Mouse (Mus musculus): ENCODE data around the gene Utrn.

DNA sequence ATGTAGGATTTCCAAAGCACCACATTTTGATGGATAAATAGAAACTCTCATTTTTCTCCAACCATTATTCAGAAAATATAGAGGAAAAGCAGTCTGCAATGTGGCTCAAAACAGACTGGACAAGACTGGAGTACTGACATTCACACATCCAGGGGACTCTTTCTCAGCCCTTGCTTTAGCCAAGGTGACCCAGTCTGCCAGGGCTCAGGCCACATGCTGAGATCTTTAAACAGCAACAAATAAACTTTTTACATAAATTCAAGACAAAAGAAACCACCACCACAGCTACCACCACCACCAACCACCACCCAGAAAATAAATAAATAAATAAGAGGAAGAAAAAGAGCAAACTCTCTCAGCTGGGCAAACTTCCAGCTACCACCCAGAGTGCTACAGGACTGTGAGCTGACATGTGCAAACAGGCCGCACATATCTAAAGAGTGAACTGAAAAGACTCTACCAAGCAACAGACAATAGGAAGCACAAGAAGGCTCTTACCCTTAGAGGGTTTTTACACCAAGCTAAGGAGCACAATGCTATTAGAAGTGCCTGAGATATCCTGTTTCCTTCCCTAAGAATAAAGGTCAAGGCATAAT, 319.1 kb downstream of the Utrn start:
- TF ChIP-seq POLR2A (IDR thresholded peaks at IDR 0.05; ENCODE audit: control insufficient read depth, low read depth, low read length) (no peak), CTCF (IDR thresholded peaks at IDR 0.05; ENCODE audit: control insufficient read depth, insufficient read depth, insufficient replicate concordance, low read depth, low read length) (no peak)

All from testis, adult 2 months (tissue).